Mouse (Mus musculus) intestine, embryonic 14.5 days (tissue): ENCODE measurements around the gene Tnf. TPM values are rescaled to one million over a fixed set of nuclear protein-coding genes. Genes with fewer than 3 reads are reported as not detected.
A peak's percentile ranks its signal among the peaks of the same experiment; 100 is the strongest.

Experiments
- ATAC-seq: fragments of 200-750 bp; cut with Nextera tagmentation; replicated peaks from 2 replicates; pipeline ENCODE4 v1.8.0; 2017; ENCODE audit warnings: low read depth, moderate number of reproducible peaks, moderate TSS enrichment, moderate library complexity; ENCODE audit not compliant: low FRiP score, low TSS enrichment
- DNase-seq: peaks from one replicate; pipeline ENCODE4 v3.0.0-alpha.2; 2018; ENCODE audit warnings: low spot score
- H3K27ac ChIP-seq: fragments of 300-500 bp; sonication (generic); 2 replicates; pipeline ENCODE4 v1.5.1; 2014; ENCODE audit warnings: low read depth, mild to moderate bottlenecking, control low read depth
- H3K27me3 ChIP-seq: fragments of 300-500 bp; sonication (generic); replicated peaks from 2 replicates; pipeline ENCODE4 v1.6.1; 2014; ENCODE audit warnings: low read length, control low read depth; ENCODE audit not compliant: control insufficient read depth, insufficient read depth
- H3K36me3 ChIP-seq: fragments of 300-500 bp; sonication (generic); 2 replicates; pipeline ENCODE4 v1.6.1; 2014; ENCODE audit warnings: low read length, control low read depth; ENCODE audit not compliant: control insufficient read depth, insufficient read depth
- H3K4me1 ChIP-seq: fragments of 300-500 bp; sonication (generic); replicated peaks from 2 replicates; pipeline ENCODE4 v1.6.1; 2014; ENCODE audit warnings: low read length, control low read depth, mixed read lengths; ENCODE audit not compliant: control insufficient read depth, insufficient read depth
- H3K4me2 ChIP-seq: fragments of 300-500 bp; sonication (generic); 2 replicates; pipeline ENCODE4 v1.6.1; 2014; ENCODE audit warnings: low read length
- H3K4me3 ChIP-seq: fragments of 300-500 bp; sonication (generic); 2 replicates; pipeline ENCODE4 v1.5.1; 2014; ENCODE audit warnings: low read depth, low read length, control low read depth, mixed read lengths
- H3K9ac ChIP-seq: fragments of 300-500 bp; sonication (generic); 2 replicates; pipeline ENCODE4 v1.6.1; 2014; ENCODE audit warnings: mild to moderate bottlenecking, low read length
- H3K9me3 ChIP-seq: fragments of 300-500 bp; sonication (generic); 2 replicates; pipeline ENCODE4 v1.6.1; 2016; ENCODE audit warnings: low read length, control low read depth; ENCODE audit not compliant: control insufficient read depth
- WGBS: fragments of 180-500 bp; shearing (Covaris S2); extraction: QIAGEN DNeasy Blood & Tissue Kit; methylation state at CpG from one replicate; pipeline ENCODE4 v1.1.7; 2014; 5-methylcytosine and 5-hydroxymethylcytosine counted together
- polyA plus RNA-seq: library from polyadenylated mRNA; unstranded; fragments of >200 nt; fragmentation: Nextera tagmentation; extraction: Ambion mirVana; gene quantifications from 2 replicates; pipeline ENCODE4 v1.2.1, GENCODE M21; 2014

Gene Tnf
- polyA plus RNA-seq, 1 experiment from 2014 or later, result 0.28 TPM

DNA sequence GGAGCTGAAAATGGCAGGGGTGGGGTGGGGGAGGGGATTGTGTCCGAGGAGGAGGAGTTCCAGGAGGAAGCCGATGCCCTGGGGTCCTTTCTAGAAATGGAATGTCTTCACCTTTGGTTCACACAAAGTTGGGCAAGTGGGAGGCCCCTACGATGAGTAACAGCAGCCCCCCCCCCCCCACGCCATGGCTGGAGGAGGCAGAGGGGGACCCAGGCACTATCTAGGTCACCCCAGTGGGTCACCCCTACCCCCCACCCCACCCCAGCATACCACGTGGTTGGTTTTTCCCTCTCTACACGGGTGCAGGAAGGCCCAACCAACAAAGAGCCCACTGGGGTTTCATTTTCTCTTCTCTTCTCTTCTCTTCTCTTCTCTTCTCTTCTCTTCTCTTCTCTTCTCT, 4.7 kb downstream of the Tnf start:
- Histone ChIP-seq H3K27ac (no peak overlapping the region), H3K4me1 (peaks cover 19% of the 10 kb centered on the region; the same call in 1 of the 2 replicates), H3K27me3 (peaks cover 42% of the 10 kb centered on the region), H3K9ac (no peak overlapping the region), H3K4me2 (no peak overlapping the region), H3K4me3 (no peak overlapping the region), H3K9me3 (no peaks in the 10 kb centered on the region), H3K36me3 (no peaks in the 10 kb centered on the region)
- no peak for DNase-seq
- WGBS, result 35% methylated on average over 5 of the region's 6 CpGs
- no peak for ATAC-seq

DNA sequence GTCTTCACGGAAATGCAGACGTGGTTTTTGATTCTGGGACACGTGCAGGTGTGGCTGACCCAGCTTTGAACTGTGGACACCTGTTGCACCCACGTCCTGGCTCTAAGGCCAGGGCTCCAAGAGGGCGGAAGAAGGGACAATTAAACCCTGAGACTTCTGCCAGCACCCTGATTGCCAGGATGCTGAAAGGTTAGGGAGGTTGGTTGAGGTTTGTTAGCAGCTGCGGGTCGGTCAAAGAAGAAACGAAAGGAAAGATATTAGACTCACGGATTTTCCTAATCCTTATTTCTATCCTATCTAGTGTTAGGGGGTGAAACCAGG, 5.5 kb downstream of the Tnf start:
- no peak for DNase-seq
- ATAC-seq, result 0 out of 2 replicates have a peak, but pooled peaks have one; percentile 12
- no peaks in the 10 kb centered on the region for H3K9me3 ChIP-seq
- no peak overlapping the region for H3K27ac ChIP-seq
- H3K4me1 ChIP-seq, result peaks cover 19% of the 10 kb centered on the region; the same call in 1 of the 2 replicates
- H3K9ac ChIP-seq, result no peak overlapping the region; the same call in 1 of the 2 replicates
- 32% methylated on average over 9 of the region's 9 CpGs for WGBS
- H3K4me3 ChIP-seq, result peak overlapping the region; percentile 26
- H3K36me3 ChIP-seq, result no peaks in the 10 kb centered on the region
- H3K27me3 ChIP-seq, result peaks cover 36% of the 10 kb centered on the region
- peak overlapping the region; percentile 60 for H3K4me2 ChIP-seq

DNA sequence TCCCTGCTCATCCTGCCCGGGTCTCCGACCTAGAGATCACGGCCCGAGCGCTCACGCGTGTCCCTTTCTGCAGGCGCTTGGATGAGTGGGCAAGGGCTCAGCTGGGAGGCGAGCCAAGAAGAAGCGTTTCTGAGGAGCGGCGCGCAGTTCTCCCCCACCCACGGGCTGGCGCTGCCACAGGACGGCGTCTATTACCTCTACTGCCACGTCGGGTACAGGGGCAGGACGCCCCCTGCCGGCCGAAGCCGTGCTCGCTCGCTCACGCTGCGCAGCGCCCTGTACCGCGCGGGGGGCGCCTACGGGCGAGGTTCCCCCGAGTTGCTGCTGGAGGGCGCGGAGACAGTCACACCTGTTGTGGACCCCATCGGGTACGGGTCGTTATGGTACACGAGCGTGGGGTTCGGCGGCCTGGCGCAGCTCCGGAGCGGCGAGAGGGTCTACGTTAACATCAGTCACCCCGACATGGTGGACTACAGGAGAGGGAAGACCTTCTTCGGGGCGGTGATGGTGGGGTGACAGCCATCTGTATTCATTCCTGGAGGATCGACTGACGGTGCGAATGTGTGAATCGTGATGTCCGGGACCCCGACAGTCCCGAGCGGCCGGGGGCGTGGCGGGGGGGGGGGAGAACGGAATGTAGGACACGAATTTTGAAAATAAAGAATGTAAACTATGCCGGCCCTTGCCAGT, 6.0 kb downstream of the Tnf start:
- Histone ChIP-seq H3K9me3 (no peaks in the 10 kb centered on the region), H3K4me2 (peak overlapping the region; percentile 60), H3K9ac (no peak overlapping the region; the same call in 1 of the 2 replicates), H3K36me3 (no peaks in the 10 kb centered on the region), H3K27ac (no peak overlapping the region), H3K4me1 (peaks cover 19% of the 10 kb centered on the region; the same call in 1 of the 2 replicates), H3K4me3 (peak overlapping the region; percentile 26), H3K27me3 (peaks cover 31% of the 10 kb centered on the region)
- DNase-seq (peak; percentile 88), ATAC-seq (peak; percentile 77)
- WGBS, result 1% methylated on average over 64 of the region's 66 CpGs

DNA sequence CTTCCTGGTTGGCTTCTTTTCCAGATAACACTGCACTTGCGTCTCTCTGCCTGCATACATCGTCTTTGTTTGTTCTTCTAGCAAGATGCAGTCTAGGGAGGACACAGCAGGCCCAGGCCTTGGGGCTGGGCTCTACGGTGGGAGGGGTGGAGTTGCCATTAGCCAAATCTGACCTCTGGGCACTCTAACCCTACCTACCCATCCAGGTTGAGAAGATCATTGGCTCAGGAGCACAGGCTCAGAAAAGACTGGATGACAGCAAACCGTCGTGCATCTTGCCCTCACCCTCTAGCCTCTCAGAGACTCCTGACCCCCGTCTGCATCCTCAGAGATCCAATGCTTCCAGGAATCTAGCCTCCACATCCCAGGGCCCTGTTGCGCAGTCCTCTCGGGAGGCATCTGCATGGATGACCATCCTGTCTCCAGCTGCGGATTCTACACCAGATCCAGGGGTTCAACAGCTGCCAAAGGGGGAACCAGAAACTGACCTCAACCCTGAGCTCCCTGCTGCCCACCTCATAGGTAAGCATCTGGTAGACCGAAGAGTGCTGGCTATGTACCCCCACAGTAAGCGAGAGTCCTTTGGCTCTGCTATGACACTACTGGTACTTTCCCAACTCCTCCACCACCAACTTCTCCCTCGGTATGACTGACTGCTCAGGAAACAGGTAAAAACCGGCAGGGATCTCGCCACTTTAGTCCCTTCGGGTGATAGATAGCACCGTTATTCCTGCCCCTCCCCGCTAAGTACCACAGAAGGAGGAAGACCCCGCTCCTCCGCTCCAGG, 6.8 kb downstream of the Tnf start:
- Histone ChIP-seq H3K9me3 (no peaks in the 10 kb centered on the region), H3K4me2 (peak overlapping the region; percentile 60), H3K4me3 (peak overlapping the region; percentile 26), H3K9ac (no peak overlapping the region; the same call in 1 of the 2 replicates), H3K36me3 (no peaks in the 10 kb centered on the region), H3K27me3 (peaks cover 29% of the 10 kb centered on the region), H3K4me1 (peaks cover 19% of the 10 kb centered on the region; the same call in 1 of the 2 replicates), H3K27ac (no peak overlapping the region)
- DNase-seq (no peak), ATAC-seq (no peak)
- 36% methylated on average over 19 of the region's 19 CpGs for WGBS

DNA sequence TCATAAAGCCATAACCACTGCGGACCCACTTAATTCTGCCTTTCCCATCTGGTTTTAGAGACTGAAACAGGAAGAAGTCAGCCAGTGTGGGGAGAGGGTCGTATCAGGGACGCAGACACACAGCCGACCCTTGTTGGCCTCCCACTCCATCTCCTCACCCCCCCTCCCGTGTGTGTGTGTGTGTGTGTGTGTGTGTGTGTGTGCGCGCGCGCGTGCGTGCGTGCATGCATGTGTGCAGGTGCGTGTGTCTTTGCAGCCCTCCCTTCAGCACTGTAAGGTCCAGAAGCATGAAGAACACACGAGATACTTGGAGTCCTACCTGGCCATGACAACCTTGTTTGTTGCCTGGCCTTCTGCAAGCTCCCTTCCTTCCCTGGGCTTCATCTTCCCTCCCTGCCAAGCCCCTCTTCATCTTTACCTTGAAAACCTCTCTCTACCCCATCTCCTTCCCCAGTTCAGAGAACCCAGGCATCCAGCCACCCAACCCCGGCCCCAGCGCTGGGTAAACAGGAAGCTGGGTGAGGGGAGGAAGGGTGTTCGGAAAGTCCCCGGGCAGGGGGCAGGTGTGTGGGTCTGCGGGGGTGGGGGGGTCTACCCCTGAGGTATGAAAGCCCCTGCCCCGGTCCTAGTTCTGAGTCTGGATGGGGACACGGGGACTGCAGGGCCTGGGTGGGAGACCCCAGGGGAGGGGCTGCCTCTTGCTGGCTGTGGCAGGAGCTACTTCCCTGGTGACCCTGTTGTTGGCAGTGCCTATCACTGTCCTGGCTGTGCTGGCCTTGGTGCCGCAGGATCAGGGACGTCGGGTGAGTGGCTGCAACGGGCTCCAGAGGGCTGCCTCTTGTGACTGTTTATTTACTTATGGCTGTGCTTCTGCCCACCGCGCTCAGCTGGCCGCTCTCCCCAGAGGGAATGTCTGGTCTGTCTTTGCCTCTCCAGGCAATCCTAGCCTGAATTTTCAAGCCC, 7.6 kb downstream of the Tnf start, which contains the start of gene Ltb:
Gene Ltb, plus strand, starts transcription at position 559 of the 963 bp plus-strand sequence.
- Histone ChIP-seq H3K4me3 (peak within 1 kb of the TSS; percentile 26), H3K27me3 (peaks cover 23% of the 10 kb centered on the region), H3K9ac (no peak within 1 kb of the TSS), H3K4me2 (peak within 1 kb of the TSS; percentile 60), H3K9me3 (no peaks in the 10 kb centered on the region), H3K27ac (no peak within 1 kb of the TSS), H3K36me3 (no peaks in the 10 kb centered on the region), H3K4me1 (peaks cover 19% of the 10 kb centered on the region; the same call in 1 of the 2 replicates)
- DNase-seq (no peak), ATAC-seq (no peak)
- WGBS, result 48% methylated on average over 28 of the region's 28 CpGs

DNA sequence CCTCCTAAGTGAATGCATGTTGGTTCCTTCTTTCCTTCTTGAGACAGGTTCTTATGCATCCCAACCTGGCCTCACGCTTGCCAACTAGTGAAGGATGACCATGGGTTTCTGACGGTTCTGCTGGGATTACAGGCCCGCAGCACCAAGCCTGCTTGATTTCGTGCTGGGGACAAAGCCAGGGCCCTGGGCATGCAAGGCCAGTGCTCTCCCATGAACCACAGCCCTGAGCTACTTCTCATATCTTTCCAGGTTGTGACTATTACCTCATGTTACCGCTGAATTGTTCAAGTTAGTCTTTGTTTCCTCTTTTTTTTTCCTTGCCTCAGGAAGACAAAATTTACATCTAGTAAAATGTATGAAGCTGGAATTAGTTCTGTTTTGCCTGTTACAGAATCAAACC, 8.9 kb downstream of the Tnf start:
- Histone ChIP-seq H3K36me3 (no peaks in the 10 kb centered on the region), H3K27me3 (peaks cover 23% of the 10 kb centered on the region), H3K9ac (no peak overlapping the region), H3K9me3 (no peaks in the 10 kb centered on the region), H3K27ac (no peak overlapping the region), H3K4me2 (no peak overlapping the region), H3K4me1 (peaks cover 19% of the 10 kb centered on the region; the same call in 1 of the 2 replicates), H3K4me3 (no peak overlapping the region)
- WGBS, result 87% methylated on average over 5 of the region's 5 CpGs
- no peak for ATAC-seq
- no peak for DNase-seq

DNA sequence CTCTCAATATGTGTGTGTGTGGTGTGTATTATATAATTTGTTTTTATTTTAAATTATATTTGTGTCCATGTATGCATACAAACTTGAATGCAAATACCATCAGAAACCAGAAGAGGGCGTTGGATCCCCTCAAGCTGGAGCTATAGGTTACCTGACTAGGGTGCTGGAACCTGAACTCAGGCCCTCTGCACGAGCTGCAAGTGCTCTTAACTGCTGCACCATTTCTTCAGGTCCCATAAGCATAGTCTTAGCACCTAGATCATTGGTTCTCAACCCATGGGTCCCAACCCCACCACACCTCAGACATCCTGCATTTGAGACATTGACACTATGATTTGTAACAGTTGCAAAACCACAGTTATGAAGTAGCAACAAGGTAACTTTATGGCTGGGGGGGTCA, 10.1 kb downstream of the Tnf start:
- H3K4me3 ChIP-seq, result no peak overlapping the region
- no peaks in the 10 kb centered on the region for H3K36me3 ChIP-seq
- H3K9me3 ChIP-seq, result no peaks in the 10 kb centered on the region
- H3K27ac ChIP-seq, result no peak overlapping the region
- ATAC-seq (no peak), DNase-seq (no peak)
- WGBS, result 61% methylated on average over 2 of the region's 2 CpGs
- peaks cover 18% of the 10 kb centered on the region for H3K27me3 ChIP-seq
- H3K9ac ChIP-seq, result no peak overlapping the region
- H3K4me2 ChIP-seq, result no peak overlapping the region
- peaks cover 19% of the 10 kb centered on the region; the same call in 1 of the 2 replicates for H3K4me1 ChIP-seq

DNA sequence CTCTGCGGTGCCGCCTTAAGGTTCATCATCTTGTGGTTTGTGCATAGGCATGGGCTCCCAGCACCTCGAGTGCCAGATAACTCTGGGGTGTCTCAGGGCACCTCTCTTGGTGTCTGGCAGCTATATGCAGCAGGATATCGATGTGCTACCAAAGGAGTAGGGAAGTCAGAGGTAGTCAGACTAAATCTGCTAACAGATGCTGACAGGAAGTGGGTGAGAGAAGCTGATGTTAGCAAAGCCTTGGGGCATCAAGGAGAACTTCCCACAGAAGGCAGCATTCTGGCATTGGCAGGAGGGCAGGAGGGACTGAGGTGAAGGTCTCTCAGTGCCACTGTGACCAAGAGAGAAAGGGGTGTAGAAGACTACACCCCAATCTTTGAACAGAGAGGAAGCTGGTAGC, 11.7 kb downstream of the Tnf start:
- WGBS, result 63% methylated on average over 4 of the region's 4 CpGs
- no peak for DNase-seq
- no peak overlapping the region for H3K27ac ChIP-seq

More for the DNA sequence above, 11.7 kb downstream of the Tnf start:
- Histone ChIP-seq H3K36me3 (no peaks in the 10 kb centered on the region), H3K4me3 (no peak overlapping the region), H3K9ac (no peak overlapping the region), H3K27me3 (peaks cover 5% of the 10 kb centered on the region), H3K9me3 (no peaks in the 10 kb centered on the region), H3K4me1 (peaks cover 16% of the 10 kb centered on the region), H3K4me2 (no peak overlapping the region)
- no peak for ATAC-seq
